Mouse (Mus musculus) hindbrain, postnatal 0 days (tissue): ENCODE results near the gene Lrp6. TPM values are rescaled to one million over a fixed set of nuclear protein-coding genes. Genes with fewer than 3 reads are reported as not detected.

Experiments used
- ATAC-seq: fragments of 200-750 bp; cut with Nextera tagmentation; 2 replicates; pipeline ENCODE4 v1.8.0; 2017; ENCODE audit warnings: mild to moderate bottlenecking, moderate TSS enrichment, moderate library complexity
- DNase-seq: peaks from one replicate; pipeline ENCODE4 v3.0.0-alpha.2; 2015; ENCODE audit warnings: low spot score
- H3K27ac ChIP-seq: fragments of 300-500 bp; sonication (generic); 2 replicates; pipeline ENCODE4 v1.5.1; 2014; ENCODE audit warnings: mild to moderate bottlenecking
- H3K27me3 ChIP-seq: fragments of 300-500 bp; sonication (generic); 2 replicates; pipeline ENCODE4 v1.6.1; 2014; ENCODE audit warnings: low read length, mixed read lengths; ENCODE audit not compliant: insufficient read depth
- H3K36me3 ChIP-seq: fragments of 300-500 bp; sonication (generic); 2 replicates; pipeline ENCODE4 v1.6.1; 2014; ENCODE audit warnings: low read length, mixed read lengths; ENCODE audit not compliant: insufficient read depth
- H3K4me1 ChIP-seq: fragments of 300-500 bp; sonication (generic); 2 replicates; pipeline ENCODE4 v1.6.1; 2014; ENCODE audit warnings: antibody characterized with exemption, low read length, mixed read lengths; ENCODE audit not compliant: insufficient read depth
- H3K4me2 ChIP-seq: fragments of 300-500 bp; sonication (generic); 2 replicates; pipeline ENCODE4 v1.6.1; 2014; ENCODE audit warnings: low read depth, mild to moderate bottlenecking, low read length, moderate library complexity, mixed read lengths
- H3K4me3 ChIP-seq: fragments of 300-500 bp; sonication (generic); 2 replicates; pipeline ENCODE4 v1.5.1; 2014; ENCODE audit warnings: low read length
- H3K9ac ChIP-seq: fragments of 300-500 bp; sonication (generic); replicated peaks from 2 replicates; pipeline ENCODE4 v1.6.1; 2014; ENCODE audit warnings: mild to moderate bottlenecking, low read length, moderate library complexity, mixed read lengths
- H3K9me3 ChIP-seq: fragments of 300-500 bp; sonication (generic); 2 replicates; pipeline ENCODE4 v1.6.1; 2016; ENCODE audit warnings: low read length, mixed read lengths
- CTCF ChIP-seq: IDR thresholded peaks from 2 replicates; pipeline ENCODE4 v1.5.1; 2016; ENCODE audit warnings: antibody characterized with exemption, control low read depth, low read depth
- WGBS: fragments of 180-500 bp; shearing (Covaris S2); extraction: QIAGEN DNeasy Blood & Tissue Kit; methylation state at CpG from one replicate; pipeline ENCODE4 v1.1.7; 2014; 5-methylcytosine and 5-hydroxymethylcytosine counted together
- polyA plus RNA-seq: library from polyadenylated mRNA; unstranded; fragments of >200 nt; fragmentation: Nextera tagmentation; extraction: Ambion mirVana; gene quantifications from 2 replicates; pipeline ENCODE4 v1.2.1, GENCODE M21; 2015
- total RNA-seq: library from RNA; depleted of rRNA; stranded (reverse); fragments of >200 nt; gene quantifications from 2 replicates; pipeline ENCODE4 v1.2.3, GENCODE M21; 2014

Lrp6 gene
- total and polyA plus RNA-seq, 2 experiments from 2014 or later, result 13.0 to 23.9 TPM

DNA sequence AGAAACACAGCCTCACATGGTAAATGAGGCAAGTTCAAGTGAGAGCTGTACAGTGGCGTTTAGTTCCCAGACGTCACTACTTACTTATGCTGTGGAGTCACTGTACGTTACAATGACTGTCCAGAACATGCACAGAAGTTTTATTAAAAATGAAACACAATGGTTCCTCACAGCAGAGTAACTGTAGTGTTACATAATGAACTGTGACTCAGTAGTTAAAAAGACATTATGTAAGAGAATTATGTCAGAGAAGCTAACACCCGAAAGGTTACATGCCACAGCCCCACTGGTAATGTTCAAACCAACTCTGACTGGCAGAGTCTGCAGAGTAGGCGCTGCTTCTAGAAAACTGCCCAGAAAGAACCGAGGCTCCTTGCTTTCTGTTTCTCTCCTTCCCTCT is 105.6 kb downstream of the Lrp6 start:
- Histone ChIP-seq H3K4me1 (no peaks in the 10 kb centered on the region), H3K4me2 (no peak overlapping the region), H3K9me3 (no peaks in the 10 kb centered on the region), H3K9ac (no peak overlapping the region), H3K27me3 (no peaks in the 10 kb centered on the region), H3K27ac (no peak overlapping the region), H3K4me3 (no peak overlapping the region), H3K36me3 (peaks cover 57% of the 10 kb centered on the region)
- ATAC-seq (no peak), DNase-seq (no peak)
- WGBS, result 82% methylated on average over 6 of the region's 6 CpGs
- TF ChIP-seq CTCF, result no peak

DNA sequence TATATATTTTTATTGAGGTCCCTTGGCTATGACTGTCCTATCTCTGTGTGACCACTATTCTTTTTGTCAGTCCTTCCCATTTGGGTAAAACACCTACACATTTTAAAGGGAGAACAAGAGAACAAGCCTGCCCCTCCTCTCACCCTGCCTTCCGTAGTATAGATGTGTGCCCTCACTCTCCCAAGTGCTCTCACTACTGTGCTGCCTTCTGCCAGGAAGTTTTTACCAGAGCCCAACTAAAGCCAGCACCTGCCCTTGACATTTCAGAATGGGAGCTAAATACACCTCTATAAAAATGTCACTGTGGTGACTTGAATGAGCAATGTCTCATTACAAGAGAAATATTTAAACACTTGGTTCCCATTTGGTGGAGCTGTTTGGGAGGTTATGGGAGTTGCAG is 108.4 kb downstream of the Lrp6 start:
- Histone ChIP-seq H3K9me3 (no peaks in the 10 kb centered on the region), H3K36me3 (peaks cover 63% of the 10 kb centered on the region), H3K27me3 (no peaks in the 10 kb centered on the region), H3K27ac (no peak overlapping the region), H3K4me2 (no peak overlapping the region), H3K4me1 (no peaks in the 10 kb centered on the region), H3K9ac (no peak overlapping the region), H3K4me3 (no peak overlapping the region)
- TF ChIP-seq CTCF, result no peak
- 85% methylated on average over 1 of the region's 1 CpGs for WGBS
- DNase-seq (no peak), ATAC-seq (no peak)

DNA sequence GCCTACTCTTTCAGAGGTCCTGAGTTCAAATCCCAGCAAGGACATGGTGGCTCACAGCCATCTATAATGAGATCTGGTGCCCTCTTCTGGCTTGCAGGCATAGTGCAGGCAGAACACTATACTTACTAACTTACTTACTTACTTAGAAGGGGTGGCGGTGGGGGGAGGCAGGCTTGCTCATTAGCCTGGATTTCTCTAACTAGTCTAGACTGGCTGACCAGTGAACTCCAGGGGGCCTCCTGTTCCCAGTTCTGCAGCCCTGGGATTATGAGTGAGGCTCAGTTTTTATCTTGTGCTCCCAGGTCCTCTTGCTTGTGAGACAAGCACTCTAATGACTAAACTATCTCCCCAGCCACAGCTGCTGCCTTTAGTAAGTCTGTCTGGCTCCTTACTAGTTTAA is 112.7 kb downstream of the Lrp6 start:
- no peaks in the 10 kb centered on the region for H3K4me1 ChIP-seq
- no peak overlapping the region for H3K4me3 ChIP-seq
- peak; percentile 61 for TF ChIP-seq CTCF
- peaks cover 63% of the 10 kb centered on the region for H3K36me3 ChIP-seq
- DNase-seq (peak; percentile 31), ATAC-seq (no peak)
- 86% methylated on average over 1 of the region's 1 CpGs for WGBS
- H3K27me3 ChIP-seq, result no peaks in the 10 kb centered on the region
- no peaks in the 10 kb centered on the region for H3K9me3 ChIP-seq
- H3K9ac ChIP-seq, result no peak overlapping the region
- no peak overlapping the region for H3K27ac ChIP-seq
- H3K4me2 ChIP-seq, result no peak overlapping the region

DNA sequence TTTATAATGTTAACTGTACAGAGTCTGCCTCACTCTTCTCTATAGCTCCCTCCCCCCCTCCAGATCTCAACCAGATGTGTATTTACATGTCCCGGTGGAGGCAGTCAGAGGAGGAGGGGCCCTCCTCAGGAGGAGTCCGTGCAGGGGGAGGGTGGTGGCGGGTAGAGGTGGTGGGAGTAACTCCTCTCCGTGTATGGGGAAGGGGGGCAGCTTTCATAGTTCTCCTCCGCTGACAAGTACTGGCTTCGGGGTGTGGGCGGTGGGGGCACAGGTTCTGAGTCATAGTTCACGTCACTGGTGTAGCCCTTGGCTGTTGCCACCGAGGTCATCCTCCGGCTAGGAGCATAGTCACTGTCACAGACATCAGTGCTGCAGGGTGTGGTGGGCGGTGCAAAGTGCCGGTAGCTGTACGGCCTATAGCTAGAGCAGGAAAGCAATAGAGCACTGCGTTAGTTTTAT is 116.1 kb downstream of the Lrp6 start:
- H3K9me3 ChIP-seq, result no peaks in the 10 kb centered on the region
- H3K4me2 ChIP-seq, result no peak overlapping the region
- no peak for TF ChIP-seq CTCF
- ATAC-seq (peak; percentile 32; the same call in 1 of the 2 replicates), DNase-seq (no peak)
- H3K27ac ChIP-seq, result no peak overlapping the region
- WGBS, result 64% methylated on average over 14 of the region's 14 CpGs
- H3K4me3 ChIP-seq, result no peak overlapping the region
- no peaks in the 10 kb centered on the region for H3K4me1 ChIP-seq
- H3K36me3 ChIP-seq, result peaks cover 42% of the 10 kb centered on the region
- no peaks in the 10 kb centered on the region for H3K27me3 ChIP-seq
- H3K9ac ChIP-seq, result no peak overlapping the region

DNA sequence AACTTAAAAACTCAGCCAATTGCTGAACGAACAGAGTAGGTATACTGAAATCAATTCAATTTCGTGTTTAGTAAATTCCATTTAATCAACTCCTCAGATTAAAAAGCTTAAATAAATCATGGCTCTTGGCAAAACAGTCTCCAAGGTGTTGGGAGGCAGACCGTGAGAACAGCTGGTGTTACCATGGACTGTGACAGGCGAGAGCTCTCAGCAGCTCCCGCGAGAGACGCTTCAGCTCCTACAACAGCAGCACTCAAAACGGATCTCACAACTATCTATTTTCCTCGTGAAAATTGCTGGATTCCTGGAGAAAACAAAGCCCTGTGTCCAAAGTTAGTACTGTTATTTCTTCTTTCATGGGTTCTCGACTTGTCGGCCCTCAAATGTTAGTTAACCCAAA is 116.8 kb downstream of the Lrp6 start:
- H3K9me3 ChIP-seq, result no peaks in the 10 kb centered on the region
- no peak overlapping the region for H3K9ac ChIP-seq
- 50% methylated on average over 11 of the region's 11 CpGs for WGBS
- peaks cover 34% of the 10 kb centered on the region for H3K36me3 ChIP-seq
- no peaks in the 10 kb centered on the region for H3K27me3 ChIP-seq
- H3K4me3 ChIP-seq, result no peak overlapping the region
- H3K4me2 ChIP-seq, result no peak overlapping the region
- no peak for TF ChIP-seq CTCF
- no peak for ATAC-seq
- no peak for DNase-seq
- H3K4me1 ChIP-seq, result no peaks in the 10 kb centered on the region
- peak overlapping the region; percentile 15; the same call in 1 of the 2 replicates for H3K27ac ChIP-seq

DNA sequence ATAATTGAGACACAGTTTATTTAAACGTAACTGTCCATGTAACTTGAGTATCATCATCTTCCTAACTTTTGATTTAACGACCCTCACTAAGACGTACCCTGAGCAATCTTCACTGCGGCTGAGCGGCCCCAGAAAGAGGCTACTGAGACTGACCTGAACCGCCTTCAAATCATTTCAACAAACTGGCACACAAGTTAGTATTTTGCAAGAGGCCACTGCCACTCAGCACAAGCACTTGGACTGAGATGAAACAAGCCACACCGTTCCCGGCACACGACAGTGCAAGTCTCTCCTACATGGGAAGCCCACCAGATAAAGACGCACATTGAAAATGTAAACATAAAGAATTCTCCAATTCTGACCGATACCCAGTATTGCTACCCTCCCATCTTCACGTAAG is 118.3 kb downstream of the Lrp6 start:
- H3K36me3 ChIP-seq, result peaks cover 25% of the 10 kb centered on the region
- H3K9ac ChIP-seq, result no peak overlapping the region
- H3K27me3 ChIP-seq, result no peaks in the 10 kb centered on the region
- H3K27ac ChIP-seq, result no peak overlapping the region
- no peak for ATAC-seq
- TF ChIP-seq CTCF, result no peak
- no peaks in the 10 kb centered on the region for H3K9me3 ChIP-seq
- no peak for DNase-seq
- H3K4me1 ChIP-seq, result no peaks in the 10 kb centered on the region
- 92% methylated on average over 12 of the region's 12 CpGs for WGBS
- no peak overlapping the region for H3K4me2 ChIP-seq
- no peak overlapping the region for H3K4me3 ChIP-seq

DNA sequence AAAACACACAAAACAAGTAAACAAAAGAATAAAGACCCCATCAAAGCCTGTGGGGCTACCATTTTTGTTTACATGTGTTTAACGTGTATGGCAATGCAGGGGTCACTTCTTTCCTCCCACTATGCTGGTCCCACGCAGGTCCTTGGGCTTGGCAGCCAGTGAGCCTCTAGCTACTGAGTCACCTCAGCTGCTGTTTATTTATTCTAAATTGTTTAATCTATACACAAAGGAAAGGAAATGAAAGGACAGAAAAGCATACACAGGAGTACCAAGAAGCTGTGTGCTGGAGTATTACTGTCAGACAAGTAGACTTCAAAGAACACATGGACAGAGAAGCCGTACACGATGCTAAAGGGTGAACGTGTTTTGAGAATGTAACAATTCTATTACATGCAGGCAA is 122.8 kb downstream of the Lrp6 start:
- H3K4me1 ChIP-seq, result peaks cover 4% of the 10 kb centered on the region; the same call in 1 of the 2 replicates
- no peaks in the 10 kb centered on the region for H3K9me3 ChIP-seq
- H3K4me2 ChIP-seq, result no peak overlapping the region
- no peaks in the 10 kb centered on the region for H3K27me3 ChIP-seq
- H3K9ac ChIP-seq, result no peak overlapping the region
- TF ChIP-seq CTCF, result no peak
- no peaks in the 10 kb centered on the region for H3K36me3 ChIP-seq
- DNase-seq, result no peak
- no peak for ATAC-seq
- WGBS, result 76% methylated on average over 5 of the region's 5 CpGs
- no peak overlapping the region for H3K27ac ChIP-seq
- H3K4me3 ChIP-seq, result no peak overlapping the region
